In genomic region chr17:80221890-80222628, GRCm38 (mm10) we compare ENCODE assay signal across 12 mouse cellular contexts. TPM values are rescaled to one million over a fixed set of nuclear protein-coding genes. Genes with fewer than 3 reads are reported as not detected.
DNase-seq lines count a peak whose midpoint lies in the region; ATAC-seq and TF ChIP-seq lines count a peak whose summit lies in the region.
"Had no signal": no experiment of that assay in that cellular context is flagged by ENCODE, and none has a peak within 500 bp of the region (broad histone marks: within the 10 kb centered on the region; RNA-seq: fewer than 3 reads in every experiment).

No protein-coding gene starts in this region.

- intact Hi-C loops in heart, postnatal 10 days (cut with DNase I), result no loop called here

- no peaks in the 10 kb centered on the region for H3K9me3 ChIP-seq in forebrain, postnatal 0 days (ENCODE audit: low read length)
- no peaks in the 10 kb centered on the region for H3K9me3 ChIP-seq in forebrain, embryonic 16.5 days (ENCODE audit: control insufficient read depth, low read length)
- no peaks in the 10 kb centered on the region for H3K9me3 ChIP-seq in midbrain, embryonic 14.5 days (ENCODE audit: control insufficient read depth, low read length)
- H3K9me3 ChIP-seq in midbrain, embryonic 16.5 days (replicated peaks; ENCODE audit: control insufficient read depth, low read length, poor library complexity, severe bottlenecking), result no peaks in the 10 kb centered on the region
- H3K9me3 ChIP-seq: forebrain, embryonic 12.5 days; hindbrain, embryonic 10.5 days; limb, embryonic 12.5 days had no signal

- ATAC-seq in forebrain, postnatal 0 days, result no peak
- no peak for ATAC-seq in forebrain, embryonic 16.5 days
- no peak for ATAC-seq in midbrain, embryonic 14.5 days (ENCODE audit: low FRiP score, low TSS enrichment)
- no peak for ATAC-seq in midbrain, embryonic 16.5 days

- H3K27me3 ChIP-seq in forebrain, postnatal 0 days (ENCODE audit: insufficient read depth, low read length), result no peaks in the 10 kb centered on the region
- no peaks in the 10 kb centered on the region for H3K27me3 ChIP-seq in forebrain, embryonic 16.5 days (replicated peaks; ENCODE audit: control insufficient read depth, insufficient read depth, low read length)
- H3K27me3 ChIP-seq in midbrain, embryonic 14.5 days (ENCODE audit: control insufficient read depth, insufficient read depth, low read length), result no peaks in the 10 kb centered on the region
- H3K27me3 ChIP-seq in midbrain, embryonic 16.5 days (ENCODE audit: control insufficient read depth, insufficient read depth, low read depth, low read length), result no peaks in the 10 kb centered on the region
- H3K27me3 ChIP-seq: forebrain, embryonic 12.5 days; limb, embryonic 12.5 days had no signal

- no peak overlapping the region for H3K27ac ChIP-seq in forebrain, postnatal 0 days (ENCODE audit: low read depth, low read length)
- no peak overlapping the region for H3K27ac ChIP-seq in forebrain, embryonic 16.5 days (ENCODE audit: low read length)
- H3K27ac ChIP-seq in midbrain, embryonic 14.5 days (replicated peaks; ENCODE audit: low read depth, low read length), result no peak overlapping the region
- H3K27ac ChIP-seq in midbrain, embryonic 16.5 days (ENCODE audit: low read length), result no peak overlapping the region
- H3K27ac ChIP-seq: forebrain, embryonic 12.5 days; hindbrain, embryonic 10.5 days; limb, embryonic 12.5 days had no signal

- no peak overlapping the region for H3K9ac ChIP-seq in forebrain, postnatal 0 days
- H3K9ac ChIP-seq in forebrain, embryonic 16.5 days (replicated peaks; ENCODE audit: low read depth, low read length), result no peak overlapping the region
- no peak overlapping the region for H3K9ac ChIP-seq in midbrain, embryonic 14.5 days (replicated peaks; ENCODE audit: low read length)
- no peak overlapping the region for H3K9ac ChIP-seq in midbrain, embryonic 16.5 days (ENCODE audit: low read depth, low read length)
- H3K9ac ChIP-seq: forebrain, embryonic 12.5 days; limb, embryonic 12.5 days had no signal

- WGBS in forebrain, postnatal 0 days, result 75% methylated on average over 3 of the region's 3 CpGs
- 76% methylated on average over 3 of the region's 3 CpGs for WGBS in forebrain, embryonic 16.5 days
- 57% methylated on average over 3 of the region's 3 CpGs for WGBS in midbrain, embryonic 14.5 days
- 58% methylated on average over 3 of the region's 3 CpGs for WGBS in midbrain, embryonic 16.5 days

- H3K4me3 ChIP-seq in forebrain, postnatal 0 days (ENCODE audit: low read depth, low read length), result no peak overlapping the region
- no peak overlapping the region for H3K4me3 ChIP-seq in forebrain, embryonic 16.5 days (replicated peaks; ENCODE audit: low read length)
- no peak overlapping the region for H3K4me3 ChIP-seq in midbrain, embryonic 14.5 days (replicated peaks; ENCODE audit: low read depth, low read length)
- no peak overlapping the region for H3K4me3 ChIP-seq in midbrain, embryonic 16.5 days (ENCODE audit: low read depth, low read length)
- H3K4me3 ChIP-seq: forebrain, embryonic 12.5 days; hindbrain, embryonic 10.5 days; limb, embryonic 12.5 days had no signal

- DNase-seq in forebrain, postnatal 0 days, result no peak
- peak; percentile 27 for DNase-seq in midbrain, embryonic 14.5 days
- peak; percentile 29 for DNase-seq in kidney, postnatal 14 days
- DNase-seq in thymus, postnatal 25 days, result peak; percentile 49
- DNase-seq in right cerebral cortex, postnatal 14 days, result no peak
- no peak for DNase-seq in heart, postnatal 10 days
- DNase-seq: cerebellum, adult 18-20 months had no signal

- peak; percentile 48 for TF ChIP-seq CTCF in forebrain, postnatal 0 days (IDR thresholded peaks at IDR 0.05; ENCODE audit: low read depth)

- H3K4me2 ChIP-seq in forebrain, postnatal 0 days (ENCODE audit: low read depth), result no peak overlapping the region
- H3K4me2 ChIP-seq in forebrain, embryonic 16.5 days (ENCODE audit: low read length), result no peak overlapping the region
- H3K4me2 ChIP-seq in midbrain, embryonic 14.5 days (ENCODE audit: low read length), result no peak overlapping the region
- no peak overlapping the region for H3K4me2 ChIP-seq in midbrain, embryonic 16.5 days (ENCODE audit: low read length)
- H3K4me2 ChIP-seq: forebrain, embryonic 12.5 days; limb, embryonic 12.5 days had no signal

- H3K4me1 ChIP-seq in forebrain, postnatal 0 days (ENCODE audit: insufficient read depth), result no peaks in the 10 kb centered on the region
- H3K4me1 ChIP-seq in forebrain, embryonic 16.5 days (replicated peaks; ENCODE audit: control insufficient read depth, insufficient read depth, low read length), result peaks cover 7% of the 10 kb centered on the region
- peaks cover 3% of the 10 kb centered on the region; the same call in 1 of the 2 replicates for H3K4me1 ChIP-seq in midbrain, embryonic 14.5 days (ENCODE audit: control insufficient read depth, insufficient read depth, low read length)
- H3K4me1 ChIP-seq in midbrain, embryonic 16.5 days (ENCODE audit: control insufficient read depth, insufficient read depth, low read length), result peaks cover 5% of the 10 kb centered on the region; the same call in 1 of the 2 replicates

- no peaks in the 10 kb centered on the region for H3K36me3 ChIP-seq in forebrain, postnatal 0 days (ENCODE audit: insufficient read depth)
- H3K36me3 ChIP-seq in forebrain, embryonic 16.5 days (ENCODE audit: control insufficient read depth, insufficient read depth), result no peaks in the 10 kb centered on the region
- no peaks in the 10 kb centered on the region; the same call in 1 of the 2 replicates for H3K36me3 ChIP-seq in midbrain, embryonic 14.5 days (ENCODE audit: control insufficient read depth, insufficient read depth, low read length)
- H3K36me3 ChIP-seq in midbrain, embryonic 16.5 days (ENCODE audit: control insufficient read depth, insufficient read depth, low read length), result no peaks in the 10 kb centered on the region
- H3K36me3 ChIP-seq: forebrain, embryonic 12.5 days; limb, embryonic 12.5 days had no signal

RNA-seq across cellular contexts. Expression of gene Gemin6, which starts 2.2 kb away (rescaled TPM):
- total RNA-seq in forebrain, postnatal 0 days (2014; rRNA removed), result 13.9 and 14.0 TPM in 2 replicates
- polyA plus RNA-seq in forebrain, postnatal 0 days (2015; fragmentation: Nextera tagmentation; extraction: Ambion mirVana), result 23.5 and 24.9 TPM in 2 replicates
- 25.2 and 25.8 TPM in 2 replicates for polyA plus RNA-seq in forebrain, embryonic 16.5 days (2015; fragmentation: Nextera tagmentation; extraction: Ambion mirVana)
- 19.4 and 20.8 TPM in 2 replicates for polyA plus RNA-seq in midbrain, embryonic 14.5 days (2014; fragmentation: Nextera tagmentation; extraction: Ambion mirVana)
- 17.2 and 18.2 TPM in 2 replicates for polyA plus RNA-seq in midbrain, embryonic 16.5 days (2015; fragmentation: Nextera tagmentation; extraction: Ambion mirVana)
- 1 to 10 TPM; 4.9 TPM for total RNA-seq in heart, postnatal 10 days (2021)

RNA-seq across cellular contexts. Expression of gene Ttc39d, which starts 14.8 kb away (rescaled TPM):
- total RNA-seq in forebrain, postnatal 0 days (2014; rRNA removed), result 0.15 and 0.43 TPM in 2 replicates
- polyA plus RNA-seq in forebrain, postnatal 0 days (2015; fragmentation: Nextera tagmentation; extraction: Ambion mirVana), result 0.05 and 0.19 TPM in 2 replicates
- not detected in 2 replicates for polyA plus RNA-seq in forebrain, embryonic 16.5 days (2015; fragmentation: Nextera tagmentation; extraction: Ambion mirVana)
- polyA plus RNA-seq in midbrain, embryonic 14.5 days (2014; fragmentation: Nextera tagmentation; extraction: Ambion mirVana), result 0.11 TPM in 1 of 2 replicates, not detected in the other
- polyA plus RNA-seq in midbrain, embryonic 16.5 days (2015; fragmentation: Nextera tagmentation; extraction: Ambion mirVana), result 0.11 and 0.30 TPM in 2 replicates
- not detected for total RNA-seq in heart, postnatal 10 days (2021)
- polyA plus RNA-seq: limb, embryonic 12.5 days had no signal

RNA-seq across cellular contexts. Expression of gene Srsf7, which starts 15.0 kb away (rescaled TPM):
- total RNA-seq in forebrain, postnatal 0 days (2014; rRNA removed), result 228 and 253 TPM in 2 replicates
- polyA plus RNA-seq in forebrain, postnatal 0 days (2015; fragmentation: Nextera tagmentation; extraction: Ambion mirVana), result 251 and 279 TPM in 2 replicates
- polyA plus RNA-seq in forebrain, embryonic 16.5 days (2015; fragmentation: Nextera tagmentation; extraction: Ambion mirVana), result 575 and 647 TPM in 2 replicates
- polyA plus RNA-seq in midbrain, embryonic 14.5 days (2014; fragmentation: Nextera tagmentation; extraction: Ambion mirVana), result 459 and 531 TPM in 2 replicates
- 395 and 441 TPM in 2 replicates for polyA plus RNA-seq in midbrain, embryonic 16.5 days (2015; fragmentation: Nextera tagmentation; extraction: Ambion mirVana)
- total RNA-seq in heart, postnatal 10 days (2021), result 10 to 100 TPM; 59.9 to 72.8 TPM

Comparison
In these comparisons a context has a peak if more than half of its experiments do, and no peak if none do; other contexts are left out.
1. DNase-seq: peak in midbrain, embryonic 14.5 days (single experiment), kidney, postnatal 14 days (single experiment) and thymus, postnatal 25 days (single experiment); none in forebrain, postnatal 0 days (single experiment), right cerebral cortex, postnatal 14 days (single experiment) and heart, postnatal 10 days (0 of 2).